Comparison of ENCODE assay signal across 7 mouse cellular contexts in genomic region chr13:96542081-96542889, GRCm38 (mm10). TPM values are rescaled to one million over a fixed set of nuclear protein-coding genes. Genes with fewer than 3 reads are reported as not detected.
DNase-seq lines count a peak whose midpoint lies in the region; ATAC-seq lines count a peak whose summit lies in the region.

Gene Polk (minus strand): TSS chr13:96542579.
Gene Col4a3bp (plus strand): TSS chr13:96542618.

- H3K36me3 ChIP-seq in intestine, embryonic 16.5 days (ENCODE audit: control insufficient read depth, insufficient read depth, low read length): no peaks in the 10 kb centered on the region
- no peaks in the 10 kb centered on the region for H3K36me3 ChIP-seq in midbrain, embryonic 11.5 days (ENCODE audit: control insufficient read depth, insufficient read depth, low read length)

- peak; percentile 97 for DNase-seq in adrenal gland, adult 8-10 months
- peak; percentile 97 for DNase-seq in embryo, embryonic 9.5 days (ENCODE audit: extremely low spot score)
- DNase-seq in gastrocnemius, postnatal 4 days (ENCODE audit: low spot score in 2 of 2): peak; percentile 91 to 95
- peak; percentile 97 to 98 for DNase-seq in left cerebral cortex, postnatal 36 days (ENCODE audit: low spot score in 2 of 2)
- peak; percentile 99 for DNase-seq in midbrain, embryonic 11.5 days (ENCODE audit: low spot score, missing footprints)
- DNase-seq in skeletal muscle tissue, adult 2 months (ENCODE audit: low read depth, low spot score): peak; percentile 93

- WGBS in intestine, embryonic 16.5 days: under 1% methylated on average over 44 of the region's 50 CpGs
- under 1% methylated on average over 45 of the region's 50 CpGs for WGBS in midbrain, embryonic 11.5 days

- no peaks in the 10 kb centered on the region; the same call in 1 of the 2 replicates for H3K4me1 ChIP-seq in intestine, embryonic 16.5 days (ENCODE audit: control insufficient read depth, insufficient read depth, low read length)
- peaks cover 8% of the 10 kb centered on the region for H3K4me1 ChIP-seq in midbrain, embryonic 11.5 days (ENCODE audit: control insufficient read depth, insufficient read depth, low read length)

- peak; percentile 97 for ATAC-seq in intestine, embryonic 16.5 days
- ATAC-seq in midbrain, embryonic 11.5 days (ENCODE audit: low FRiP score): peak; percentile 99

- H3K27ac ChIP-seq in intestine, embryonic 16.5 days (ENCODE audit: low read length): peak within 1 kb of the TSS; percentile 93
- H3K27ac ChIP-seq in midbrain, embryonic 11.5 days (ENCODE audit: low read depth, low read length): peak within 1 kb of the TSS; percentile 84

- H3K4me2 ChIP-seq in intestine, embryonic 16.5 days (ENCODE audit: low read depth, low read length): peak within 1 kb of the TSS; percentile 67
- peak within 1 kb of the TSS; percentile 85 for H3K4me2 ChIP-seq in midbrain, embryonic 11.5 days

- H3K27me3 ChIP-seq in intestine, embryonic 16.5 days (replicated peaks; ENCODE audit: control insufficient read depth, insufficient read depth, low read length): no peaks in the 10 kb centered on the region
- H3K27me3 ChIP-seq in midbrain, embryonic 11.5 days (ENCODE audit: control insufficient read depth, insufficient read depth, low read length): no peaks in the 10 kb centered on the region

- intact Hi-C loops in left cerebral cortex, postnatal 36 days (cut with DNase I): loop anchor here (5.0 kb wide), 2 partner anchors 50 to 110 kb away; no protein-coding TSS in a partner anchor

- H3K9me3 ChIP-seq in intestine, embryonic 16.5 days (ENCODE audit: control insufficient read depth, low read length): no peaks in the 10 kb centered on the region
- no peaks in the 10 kb centered on the region for H3K9me3 ChIP-seq in midbrain, embryonic 11.5 days (ENCODE audit: control insufficient read depth, low read length)

- H3K4me3 ChIP-seq in intestine, embryonic 16.5 days (ENCODE audit: low read length): peak within 1 kb of the TSS; percentile 98
- peak within 1 kb of the TSS; percentile 93 for H3K4me3 ChIP-seq in midbrain, embryonic 11.5 days (ENCODE audit: low read depth, low read length)

- peak within 1 kb of the TSS; percentile 98 for H3K9ac ChIP-seq in intestine, embryonic 16.5 days (ENCODE audit: low read depth, low read length)
- peak within 1 kb of the TSS; percentile 97 for H3K9ac ChIP-seq in midbrain, embryonic 11.5 days (ENCODE audit: low read length)

RNA-seq across cellular contexts. Expression of gene Polk, which starts in this region (rescaled TPM):
- 10 to 100 TPM; 29.1 to 52.6 (median 34.3) TPM for total RNA-seq in adrenal gland, adult 8-10 months (2022)
- 1 to 10 TPM; 7.1 to 8.8 TPM for total RNA-seq in gastrocnemius, postnatal 4 days (2021)
- 8.0 and 8.3 TPM in 2 replicates for polyA plus RNA-seq in intestine, embryonic 16.5 days (2015; fragmentation: Nextera tagmentation; extraction: Ambion mirVana)
- 10 to 100 TPM; 11.7 to 15.6 TPM for total RNA-seq in left cerebral cortex, postnatal 36 days (2021)
- 7.3 and 8.2 TPM in 2 replicates for polyA plus RNA-seq in midbrain, embryonic 11.5 days (2014; fragmentation: Nextera tagmentation; extraction: Ambion mirVana)

RNA-seq across cellular contexts. Expression of gene Col4a3bp, which starts in this region (rescaled TPM):
- 100 to 1,000 TPM in 2 of 4 experiments, 10 to 100 TPM in 2; 91.6 to 134 (median 104) TPM for total RNA-seq in adrenal gland, adult 8-10 months (2022)
- 10 to 100 TPM; 35.3 to 43.1 TPM for total RNA-seq in gastrocnemius, postnatal 4 days (2021)
- polyA plus RNA-seq in intestine, embryonic 16.5 days (2015; fragmentation: Nextera tagmentation; extraction: Ambion mirVana): 10.2 and 10.7 TPM in 2 replicates
- 10 to 100 TPM; 61.6 to 71.7 TPM for total RNA-seq in left cerebral cortex, postnatal 36 days (2021)
- polyA plus RNA-seq in midbrain, embryonic 11.5 days (2014; fragmentation: Nextera tagmentation; extraction: Ambion mirVana): 6.7 and 6.9 TPM in 2 replicates

Comparison
In these comparisons a context has a peak if more than half of its experiments do, and no peak if none do; other contexts are left out.
1. Peak in every context shown above with its lines: DNase-seq, ATAC-seq, H3K4me3 ChIP-seq and H3K27ac ChIP-seq.